Mouse (Mus musculus): ENCODE results near the gene Tmem217. TPM values are rescaled to one million over a fixed set of nuclear protein-coding genes. Genes with fewer than 3 reads are reported as not detected.

The Tmem217 gene
- polyA plus RNA-seq, 1 experiment = not detected

GRCm38 (mm10) chr17:29579579-29580126 lies 27.5 kb upstream of the Tmem217 start:
- Histone ChIP-seq H3K36me3 (ENCODE audit: control insufficient read depth, insufficient read depth, low read length, poor library complexity, severe bottlenecking) (peaks cover 8% of the 10 kb centered on the region), H3K4me1 (ENCODE audit: control insufficient read depth, insufficient read depth, low read length) (no peaks in the 10 kb centered on the region), H3K9ac (ENCODE audit: low read depth, poor library complexity, severe bottlenecking) (no peak overlapping the region), H3K27ac (ENCODE audit: insufficient read depth, low read length) (no peak overlapping the region), H3K4me3 (ENCODE audit: low read depth, low read length) (no peak overlapping the region), H3K27me3 (ENCODE audit: control insufficient read depth, insufficient read depth, low read length, poor library complexity, severe bottlenecking) (no peaks in the 10 kb centered on the region), H3K9me3 (replicated peaks; ENCODE audit: control insufficient read depth, insufficient read depth, low read length, poor library complexity, severe bottlenecking) (no peaks in the 10 kb centered on the region)
- no peak for TF ChIP-seq EP300 (IDR thresholded peaks at IDR 0.05; ENCODE audit: insufficient read depth, low read depth, low read length)
- no peak for TF ChIP-seq POLR2A (IDR thresholded peaks at IDR 0.05; ENCODE audit: insufficient read depth, low read length)
- no peak for TF ChIP-seq CTCF (IDR thresholded peaks at IDR 0.05; ENCODE audit: low read depth, low read length)

DNA sequence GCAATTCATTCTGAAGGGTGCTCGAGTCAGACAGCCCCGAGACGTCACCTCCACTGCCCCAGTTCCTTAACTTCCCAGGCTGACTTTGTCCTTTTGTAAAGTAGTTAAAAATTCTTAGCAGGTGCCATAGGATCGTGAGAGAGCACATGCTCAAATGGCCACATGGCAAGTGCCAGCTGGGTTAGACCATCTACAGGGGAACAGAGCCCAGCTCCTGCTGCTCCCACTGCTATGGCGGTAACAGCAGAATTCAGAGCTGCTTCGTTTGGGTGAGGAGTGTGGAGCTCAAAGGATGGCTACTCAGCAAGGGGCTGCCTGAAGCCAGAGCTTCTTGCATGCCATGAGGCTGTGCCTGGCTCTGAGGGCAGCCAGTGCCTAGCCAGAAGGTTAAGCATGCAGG lies 17.6 kb upstream of the Tmem217 start:
- H3K4me1 ChIP-seq (ENCODE audit: control insufficient read depth, insufficient read depth, low read length) = no peaks in the 10 kb centered on the region
- peaks cover 8% of the 10 kb centered on the region for H3K36me3 ChIP-seq (ENCODE audit: control insufficient read depth, insufficient read depth, low read length, poor library complexity, severe bottlenecking)
- H3K27me3 ChIP-seq (ENCODE audit: control insufficient read depth, insufficient read depth, low read length, poor library complexity, severe bottlenecking) = no peaks in the 10 kb centered on the region
- no peak overlapping the region for H3K9ac ChIP-seq (ENCODE audit: low read depth, poor library complexity, severe bottlenecking)
- H3K27ac ChIP-seq (ENCODE audit: insufficient read depth, low read length) = no peak overlapping the region
- H3K4me3 ChIP-seq (ENCODE audit: low read depth, low read length) = no peak overlapping the region
- H3K9me3 ChIP-seq (replicated peaks; ENCODE audit: control insufficient read depth, insufficient read depth, low read length, poor library complexity, severe bottlenecking) = no peaks in the 10 kb centered on the region
- TF ChIP-seq POLR2A (IDR thresholded peaks at IDR 0.05; ENCODE audit: insufficient read depth, low read length) (no peak), EP300 (IDR thresholded peaks at IDR 0.05; ENCODE audit: insufficient read depth, low read depth, low read length) (no peak), CTCF (IDR thresholded peaks at IDR 0.05; ENCODE audit: low read depth, low read length) (no peak)

GRCm38 (mm10) chr17:29568435-29568834 lies 16.2 kb upstream of the Tmem217 start:
- Histone ChIP-seq H3K27me3 (ENCODE audit: control insufficient read depth, insufficient read depth, low read length, poor library complexity, severe bottlenecking) (no peaks in the 10 kb centered on the region), H3K9me3 (replicated peaks; ENCODE audit: control insufficient read depth, insufficient read depth, low read length, poor library complexity, severe bottlenecking) (no peaks in the 10 kb centered on the region), H3K4me3 (ENCODE audit: low read depth, low read length) (no peak overlapping the region), H3K9ac (ENCODE audit: low read depth, poor library complexity, severe bottlenecking) (no peak overlapping the region), H3K4me1 (ENCODE audit: control insufficient read depth, insufficient read depth, low read length) (no peaks in the 10 kb centered on the region), H3K27ac (ENCODE audit: insufficient read depth, low read length) (no peak overlapping the region), H3K36me3 (ENCODE audit: control insufficient read depth, insufficient read depth, low read length, poor library complexity, severe bottlenecking) (peaks cover 6% of the 10 kb centered on the region)
- TF ChIP-seq EP300 (IDR thresholded peaks at IDR 0.05; ENCODE audit: insufficient read depth, low read depth, low read length) = no peak

- Histone ChIP-seq H3K9me3 (replicated peaks; ENCODE audit: control insufficient read depth, insufficient read depth, low read length, poor library complexity, severe bottlenecking) (no peaks in the 10 kb centered on the region), H3K27ac (ENCODE audit: insufficient read depth, low read length) (no peak overlapping the region), H3K9ac (ENCODE audit: low read depth, poor library complexity, severe bottlenecking) (no peak overlapping the region), H3K36me3 (ENCODE audit: control insufficient read depth, insufficient read depth, low read length, poor library complexity, severe bottlenecking) (no peaks in the 10 kb centered on the region), H3K4me1 (ENCODE audit: control insufficient read depth, insufficient read depth, low read length) (no peaks in the 10 kb centered on the region), H3K4me3 (ENCODE audit: low read depth, low read length) (no peak overlapping the region), H3K27me3 (ENCODE audit: control insufficient read depth, insufficient read depth, low read length, poor library complexity, severe bottlenecking) (no peaks in the 10 kb centered on the region)
- TF ChIP-seq EP300 (IDR thresholded peaks at IDR 0.05; ENCODE audit: insufficient read depth, low read depth, low read length) (no peak), POLR2A (IDR thresholded peaks at IDR 0.05; ENCODE audit: insufficient read depth, low read length) (no peak), CTCF (IDR thresholded peaks at IDR 0.05; ENCODE audit: low read depth, low read length) (no peak)
Measured at GRCm38 (mm10) chr17:29565521-29565920, 13.3 kb upstream of the Tmem217 start.

- H3K27ac ChIP-seq (ENCODE audit: insufficient read depth, low read length) = no peak overlapping the region
- TF ChIP-seq EP300 (IDR thresholded peaks at IDR 0.05; ENCODE audit: insufficient read depth, low read depth, low read length) = no peak
- no peak for TF ChIP-seq CTCF (IDR thresholded peaks at IDR 0.05; ENCODE audit: low read depth, low read length)
- no peak for TF ChIP-seq POLR2A (IDR thresholded peaks at IDR 0.05; ENCODE audit: insufficient read depth, low read length)
Measured at GRCm38 (mm10) chr17:29558476-29558875, 6.3 kb upstream of the Tmem217 start.

GRCm38 (mm10) chr17:29556893-29557292 lies 4.7 kb upstream of the Tmem217 start:
- no peak overlapping the region for H3K27ac ChIP-seq (ENCODE audit: insufficient read depth, low read length)
- H3K9me3 ChIP-seq (replicated peaks; ENCODE audit: control insufficient read depth, insufficient read depth, low read length, poor library complexity, severe bottlenecking) = no peaks in the 10 kb centered on the region
- no peak overlapping the region for H3K9ac ChIP-seq (ENCODE audit: low read depth, poor library complexity, severe bottlenecking)
- no peaks in the 10 kb centered on the region for H3K27me3 ChIP-seq (ENCODE audit: control insufficient read depth, insufficient read depth, low read length, poor library complexity, severe bottlenecking)
- H3K4me1 ChIP-seq (ENCODE audit: control insufficient read depth, insufficient read depth, low read length) = peaks cover 2% of the 10 kb centered on the region
- TF ChIP-seq EP300 (IDR thresholded peaks at IDR 0.05; ENCODE audit: insufficient read depth, low read depth, low read length) (no peak), CTCF (IDR thresholded peaks at IDR 0.05; ENCODE audit: low read depth, low read length) (no peak), POLR2A (IDR thresholded peaks at IDR 0.05; ENCODE audit: insufficient read depth, low read length) (no peak)
- no peaks in the 10 kb centered on the region for H3K36me3 ChIP-seq (ENCODE audit: control insufficient read depth, insufficient read depth, low read length, poor library complexity, severe bottlenecking)
- H3K4me3 ChIP-seq (ENCODE audit: low read depth, low read length) = no peak overlapping the region

More at GRCm38 (mm10) chr17:29558476-29558875, 6.3 kb upstream of the Tmem217 start:
- Histone ChIP-seq H3K4me1 (ENCODE audit: control insufficient read depth, insufficient read depth, low read length) (peaks cover 2% of the 10 kb centered on the region), H3K9me3 (replicated peaks; ENCODE audit: control insufficient read depth, insufficient read depth, low read length, poor library complexity, severe bottlenecking) (no peaks in the 10 kb centered on the region), H3K9ac (ENCODE audit: low read depth, poor library complexity, severe bottlenecking) (no peak overlapping the region), H3K27me3 (ENCODE audit: control insufficient read depth, insufficient read depth, low read length, poor library complexity, severe bottlenecking) (no peaks in the 10 kb centered on the region), H3K4me3 (ENCODE audit: low read depth, low read length) (no peak overlapping the region), H3K36me3 (ENCODE audit: control insufficient read depth, insufficient read depth, low read length, poor library complexity, severe bottlenecking) (no peaks in the 10 kb centered on the region)

All from ES-Bruce4 (cell line).